Mouse (Mus musculus) kidney, postnatal 0 days (tissue): Measurements from ENCODE around the gene Rassf1. TPM values are rescaled to one million over a fixed set of nuclear protein-coding genes. Genes with fewer than 3 reads are reported as not detected.
A peak's percentile ranks its signal among the peaks of the same experiment; 100 is the strongest.

Source experiments
- ATAC-seq: fragments of 200-750 bp; cut with Nextera tagmentation; replicated peaks from 2 replicates; pipeline ENCODE4 v1.8.0; 2017; ENCODE audit warnings: low read depth, moderate number of reproducible peaks, moderate TSS enrichment, moderate library complexity; ENCODE audit not compliant: low FRiP score
- DNase-seq: peaks from one replicate; pipeline ENCODE4 v3.0.0-alpha.2; 2016; ENCODE audit warnings: low spot score
- H3K27ac ChIP-seq: fragments of 300-500 bp; sonication (generic); 2 replicates; pipeline ENCODE4 v1.5.1; 2014; ENCODE audit warnings: mild to moderate bottlenecking
- H3K27me3 ChIP-seq: fragments of 300-500 bp; sonication (generic); 2 replicates; pipeline ENCODE4 v1.6.1; 2014; ENCODE audit warnings: low read length, mixed read lengths; ENCODE audit not compliant: insufficient read depth
- H3K36me3 ChIP-seq: fragments of 300-500 bp; sonication (generic); 2 replicates; pipeline ENCODE4 v1.6.1; 2014; ENCODE audit warnings: low read length, mixed read lengths; ENCODE audit not compliant: insufficient read depth
- H3K4me1 ChIP-seq: fragments of 300-500 bp; sonication (generic); replicated peaks from 2 replicates; pipeline ENCODE4 v1.6.1; 2014; ENCODE audit warnings: antibody characterized with exemption, low read length, mixed read lengths; ENCODE audit not compliant: insufficient read depth
- H3K4me2 ChIP-seq: fragments of 300-500 bp; sonication (generic); 2 replicates; pipeline ENCODE4 v1.6.1; 2014; ENCODE audit warnings: mild to moderate bottlenecking, low read length, moderate library complexity, mixed read lengths
- H3K4me3 ChIP-seq: fragments of 300-500 bp; sonication (generic); replicated peaks from 2 replicates; pipeline ENCODE4 v1.5.1; 2014; ENCODE audit warnings: low read depth, low read length
- H3K9ac ChIP-seq: fragments of 300-500 bp; sonication (generic); 2 replicates; pipeline ENCODE4 v1.6.1; 2014; ENCODE audit warnings: low read depth, low read length
- H3K9me3 ChIP-seq: fragments of 300-500 bp; sonication (generic); replicated peaks from 2 replicates; pipeline ENCODE4 v1.6.1; 2016; ENCODE audit warnings: low read length, inconsistent platforms, mixed read lengths
- CTCF ChIP-seq: IDR thresholded peaks from 2 replicates; pipeline ENCODE4 v1.5.1; 2016; ENCODE audit warnings: antibody characterized with exemption, low read depth, mild to moderate bottlenecking, moderate library complexity
- WGBS: fragments of 180-500 bp; shearing (Covaris S2); extraction: QIAGEN DNeasy Blood & Tissue Kit; methylation state at CpG from one replicate; pipeline ENCODE4 v1.1.7; 2014; 5-methylcytosine and 5-hydroxymethylcytosine counted together
- polyA plus RNA-seq: library from polyadenylated mRNA; unstranded; fragments of >200 nt; fragmentation: Nextera tagmentation; extraction: Ambion mirVana; gene quantifications from 2 replicates; pipeline ENCODE4 v1.2.1, GENCODE M21; 2015

Gene Rassf1
- polyA plus RNA-seq, 1 experiment from 2014 or later = 49.8 TPM

- Histone ChIP-seq H3K36me3 (peaks cover 15% of the 10 kb centered on the region; the same call in 1 of the 2 replicates), H3K27ac (no peak overlapping the region), H3K27me3 (no peaks in the 10 kb centered on the region), H3K4me1 (0 out of 2 replicates have a peak, but pooled peaks cover 4% of the 10 kb centered on the region), H3K4me2 (no peak overlapping the region), H3K9me3 (no peaks in the 10 kb centered on the region), H3K9ac (no peak overlapping the region), H3K4me3 (no peak overlapping the region)
- ATAC-seq (no peak), DNase-seq (no peak)
- WGBS = 62% methylated on average over 5 of the region's 5 CpGs
- no peak for TF ChIP-seq CTCF
These were observed 47.0 kb downstream of the Rassf1 start for GRCm38 (mm10) chr9:107598385-107598784.

- 81% methylated on average over 9 of the region's 9 CpGs for WGBS
- H3K9ac ChIP-seq = no peak overlapping the region
- ATAC-seq = no peak
- H3K9me3 ChIP-seq = no peaks in the 10 kb centered on the region
- H3K4me3 ChIP-seq = no peak overlapping the region
- H3K4me1 ChIP-seq = peaks cover 15% of the 10 kb centered on the region; the same call in 1 of the 2 replicates
- no peak overlapping the region for H3K4me2 ChIP-seq
- no peaks in the 10 kb centered on the region for H3K27me3 ChIP-seq
- H3K36me3 ChIP-seq = 0 out of 2 replicates have a peak, but pooled peaks cover 6% of the 10 kb centered on the region
- no peak for DNase-seq
- no peak overlapping the region for H3K27ac ChIP-seq
- no peak for TF ChIP-seq CTCF
These were observed 48.1 kb downstream of the Rassf1 start for GRCm38 (mm10) chr9:107599433-107599832.

GRCm38 (mm10) chr9:107599842-107600241 lies 48.5 kb downstream of the Rassf1 start:
- no peaks in the 10 kb centered on the region for H3K27me3 ChIP-seq
- 0 out of 2 replicates have a peak, but pooled peaks cover 5% of the 10 kb centered on the region for H3K36me3 ChIP-seq
- H3K9ac ChIP-seq = no peak overlapping the region
- TF ChIP-seq CTCF = no peak
- ATAC-seq (no peak), DNase-seq (no peak)
- no peak overlapping the region for H3K4me2 ChIP-seq
- H3K9me3 ChIP-seq = no peaks in the 10 kb centered on the region
- H3K4me1 ChIP-seq = peaks cover 19% of the 10 kb centered on the region
- H3K27ac ChIP-seq = no peak overlapping the region
- 68% methylated on average over 14 of the region's 14 CpGs for WGBS
- H3K4me3 ChIP-seq = no peak overlapping the region

GRCm38 (mm10) chr9:107600745-107601144 lies 49.4 kb downstream of the Rassf1 start:
- H3K9ac ChIP-seq = no peak overlapping the region
- H3K27ac ChIP-seq = no peak overlapping the region
- 0 out of 2 replicates have a peak, but pooled peaks cover 5% of the 10 kb centered on the region for H3K36me3 ChIP-seq
- peaks cover 21% of the 10 kb centered on the region for H3K4me1 ChIP-seq
- 86% methylated on average over 12 of the region's 12 CpGs for WGBS
- no peak; the same call in 1 of the 2 replicates for TF ChIP-seq CTCF
- no peak overlapping the region for H3K4me3 ChIP-seq
- no peaks in the 10 kb centered on the region for H3K27me3 ChIP-seq
- H3K9me3 ChIP-seq = no peaks in the 10 kb centered on the region
- no peak overlapping the region for H3K4me2 ChIP-seq
- DNase-seq = no peak
- no peak for ATAC-seq

GRCm38 (mm10) chr9:107601275-107601674 lies 49.9 kb downstream of the Rassf1 start:
- no peak for TF ChIP-seq CTCF
- WGBS = 80% methylated on average over 11 of the region's 11 CpGs
- H3K4me1 ChIP-seq = peaks cover 22% of the 10 kb centered on the region

GRCm38 (mm10) chr9:107602068-107602648 lies 50.8 kb downstream of the Rassf1 start:
- no peak for ATAC-seq
- DNase-seq = peak; percentile 96
- Histone ChIP-seq H3K27me3 (no peaks in the 10 kb centered on the region), H3K27ac (no peak overlapping the region), H3K9ac (no peak overlapping the region), H3K36me3 (0 out of 2 replicates have a peak, but pooled peaks cover 5% of the 10 kb centered on the region), H3K4me1 (peaks cover 31% of the 10 kb centered on the region), H3K9me3 (no peaks in the 10 kb centered on the region), H3K4me3 (no peak overlapping the region), H3K4me2 (no peak overlapping the region)
- TF ChIP-seq CTCF = peak; percentile 100
- WGBS = 10% methylated on average over 10 of the region's 10 CpGs

More at GRCm38 (mm10) chr9:107601275-107601674, 49.9 kb downstream of the Rassf1 start:
- H3K27me3 ChIP-seq = no peaks in the 10 kb centered on the region
- H3K4me3 ChIP-seq = no peak overlapping the region
- DNase-seq (no peak), ATAC-seq (no peak)
- H3K27ac ChIP-seq = no peak overlapping the region
- H3K36me3 ChIP-seq = 0 out of 2 replicates have a peak, but pooled peaks cover 5% of the 10 kb centered on the region
- H3K9me3 ChIP-seq = no peaks in the 10 kb centered on the region
- H3K9ac ChIP-seq = no peak overlapping the region
- no peak overlapping the region for H3K4me2 ChIP-seq
